Mouse (Mus musculus) hindbrain, embryonic 13.5 days (tissue): ENCODE measurements at regions not wholly inside any gene's neighbourhood (a gene's known extent, or its start where the extent isn't known, plus 50 kb on each side); places are given as distances from the start of the nearest gene placed in this dataset.

ENCODE experiments used
- ATAC-seq: fragments of 200-750 bp; cut with Nextera tagmentation; 2 replicates; pipeline ENCODE4 v1.8.0; 2017; ENCODE audit warnings: moderate TSS enrichment; ENCODE audit not compliant: low FRiP score
- H3K27ac ChIP-seq: fragments of 300-500 bp; sonication (generic); 2 replicates; pipeline ENCODE4 v1.5.1; 2015; ENCODE audit warnings: inconsistent platforms, mild to moderate bottlenecking, moderate library complexity
- H3K27me3 ChIP-seq: fragments of 300-500 bp; sonication (generic); 2 replicates; pipeline ENCODE4 v1.6.1; 2015; ENCODE audit warnings: mild to moderate bottlenecking, inconsistent platforms
- H3K36me3 ChIP-seq: fragments of 300-500 bp; sonication (generic); 2 replicates; pipeline ENCODE4 v1.6.1; 2015; ENCODE audit warnings: mild to moderate bottlenecking, inconsistent platforms
- H3K4me1 ChIP-seq: fragments of 300-500 bp; sonication (generic); replicated peaks from 2 replicates; pipeline ENCODE4 v1.6.1; 2015; ENCODE audit warnings: inconsistent platforms
- H3K4me2 ChIP-seq: fragments of 300-500 bp; sonication (generic); 2 replicates; pipeline ENCODE4 v1.6.1; 2015; ENCODE audit warnings: inconsistent platforms, mild to moderate bottlenecking, moderate library complexity
- H3K4me3 ChIP-seq: fragments of 300-500 bp; sonication (generic); 2 replicates; pipeline ENCODE4 v1.5.1; 2015; ENCODE audit warnings: mild to moderate bottlenecking, inconsistent platforms
- H3K9ac ChIP-seq: fragments of 300-500 bp; sonication (generic); 2 replicates; pipeline ENCODE4 v1.6.1; 2015; ENCODE audit warnings: mild to moderate bottlenecking, inconsistent platforms
- H3K9me3 ChIP-seq: fragments of 300-500 bp; sonication (generic); 2 replicates; pipeline ENCODE4 v1.6.1; 2016; ENCODE audit warnings: inconsistent platforms
- WGBS: fragments of 180-500 bp; shearing (Covaris S2); methylation state at CpG from one replicate; pipeline ENCODE4 v1.1.7; 2015; 5-methylcytosine and 5-hydroxymethylcytosine counted together

GRCm38 (mm10) chr10:120527951-120528350, 51.7 kb upstream of the Hmga2 start:
- Histone ChIP-seq H3K9me3 (no peaks in the 10 kb centered on the region), H3K36me3 (no peaks in the 10 kb centered on the region), H3K27me3 (no peaks in the 10 kb centered on the region), H3K9ac (no peak overlapping the region), H3K4me3 (no peak overlapping the region), H3K4me1 (no peaks in the 10 kb centered on the region), H3K27ac (no peak overlapping the region), H3K4me2 (no peak overlapping the region)
- WGBS: 88% methylated on average over 6 of the region's 6 CpGs
- ATAC-seq: no peak

- H3K27ac ChIP-seq: no peak overlapping the region
- no peaks in the 10 kb centered on the region for H3K9me3 ChIP-seq
- H3K4me3 ChIP-seq: no peak overlapping the region
- H3K27me3 ChIP-seq: no peaks in the 10 kb centered on the region
- no peak for ATAC-seq
- H3K36me3 ChIP-seq: no peaks in the 10 kb centered on the region
- H3K4me2 ChIP-seq: no peak overlapping the region
- no peak overlapping the region for H3K9ac ChIP-seq
- 84% methylated on average over 6 of the region's 6 CpGs for WGBS
- H3K4me1 ChIP-seq: no peaks in the 10 kb centered on the region
Measured at GRCm38 (mm10) chr10:120526991-120527390, 50.7 kb upstream of the Hmga2 start.
